Mouse (Mus musculus) urinary bladder, postnatal 10 days (tissue): Measurements from ENCODE around the gene Mcee.

Experiments
- DNase-seq: peaks from one replicate; pipeline ENCODE4 v3.0.0; 2022; ENCODE audit warnings: low spot score

Mcee gene

GRCm38 (mm10) chr7:64439595-64440518, 47.5 kb downstream of the Mcee start:
- no peak for DNase-seq

- DNase-seq = no peak
These were observed 48.1 kb downstream of the Mcee start for GRCm38 (mm10) chr7:64440519-64440918.

- no peak for DNase-seq
These were observed 58.2 kb downstream of the Mcee start for GRCm38 (mm10) chr7:64450631-64451030.

GRCm38 (mm10) chr7:64451441-64451840, 59.0 kb downstream of the Mcee start:
- no peak for DNase-seq

GRCm38 (mm10) chr7:64451861-64452382, 59.5 kb downstream of the Mcee start:
- no peak for DNase-seq

- no peak for DNase-seq
These were observed 60.2 kb downstream of the Mcee start for GRCm38 (mm10) chr7:64452471-64453222.

- DNase-seq = no peak
These were observed 63.8 kb downstream of the Mcee start for GRCm38 (mm10) chr7:64456176-64456575.

- no peak for DNase-seq
These were observed 64.3 kb downstream of the Mcee start for GRCm38 (mm10) chr7:64456676-64457075.

GRCm38 (mm10) chr7:64457811-64458210, 65.4 kb downstream of the Mcee start:
- DNase-seq = no peak
